Mouse (Mus musculus) T-helper 17 cell (primary cell): Measurements from ENCODE around the gene Hnrnpul1.

Experiments used
- in situ Hi-C, 2 experiments: fragments of 300-600 bp; cut with MboI, MseI; formaldehyde crosslinking; loops; 1 replicate in 1 of 2; 2 replicates in 1 of 2; pipeline ENCODE4 v1.15.1; 2025; ENCODE audit warnings: high pct_unique_total_duplicates in 2 of 2

Hnrnpul1 gene

DNA sequence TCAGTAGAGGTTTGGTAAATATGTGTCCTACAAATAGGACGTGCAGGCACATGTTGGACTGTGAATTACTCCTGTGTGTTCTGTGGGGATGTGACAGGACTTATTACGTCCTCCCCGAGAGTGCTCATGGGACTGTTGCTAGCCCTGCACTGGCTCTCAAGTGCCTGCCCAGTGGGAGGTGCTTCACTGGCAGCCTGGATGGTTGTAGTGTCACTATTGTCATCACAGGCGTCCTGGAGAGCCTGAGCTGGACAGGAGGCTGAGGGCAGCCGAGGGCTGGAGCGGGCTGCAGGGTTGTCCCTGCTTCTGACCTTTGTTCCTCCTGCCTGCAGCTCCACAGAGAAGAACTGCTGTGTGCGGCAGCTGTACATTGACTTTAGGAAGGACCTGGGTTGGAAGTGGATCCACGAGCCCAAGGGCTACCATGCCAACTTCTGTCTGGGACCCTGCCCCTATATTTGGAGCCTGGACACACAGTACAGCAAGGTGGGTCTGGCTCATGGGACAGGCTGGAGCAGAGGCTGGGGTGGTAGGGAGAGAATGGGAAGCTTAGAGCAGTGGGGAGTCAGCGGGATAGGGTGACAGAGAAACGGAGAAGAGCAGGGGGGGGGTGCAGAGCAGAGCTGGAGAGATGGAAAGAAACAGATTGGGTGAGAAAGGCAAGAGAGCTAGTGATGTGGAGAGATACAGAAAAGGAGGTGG lies 50.6 kb downstream of the Hnrnpul1 start:
- in situ Hi-C loops = loop anchor here (5.0 to 25.0 kb wide), 3 partner anchors 33 to 1483 kb away; partner anchors contain the start of genes BC024978 (in 1 of the 2), Gm21983 (in 1 of the 2), Mia (in 1 of the 2) and Rab4b (in 1 of the 2)

DNA sequence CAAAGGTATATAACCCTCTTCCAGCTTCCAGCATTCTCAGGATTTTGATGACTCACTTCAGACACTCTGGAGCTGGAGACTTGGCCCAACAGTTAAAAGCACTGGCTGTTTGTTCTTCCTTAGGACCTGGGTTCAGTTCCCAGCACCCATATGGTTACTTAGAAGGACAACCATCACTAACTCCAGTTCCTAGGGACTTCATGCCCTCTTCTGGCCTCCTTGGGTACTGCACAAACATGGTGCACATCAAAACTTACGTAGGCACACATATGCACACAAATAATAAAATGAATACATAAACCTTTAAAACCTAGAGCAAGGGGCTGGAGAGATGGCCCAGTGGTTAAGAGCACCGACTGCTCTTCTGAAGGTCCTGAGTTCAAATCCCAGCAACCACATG lies 52.2 kb downstream of the Hnrnpul1 start:
- in situ Hi-C loops = loop anchor here (5.0 to 25.0 kb wide), 3 partner anchors 35 to 1485 kb away; partner anchors contain the start of genes BC024978 (in 1 of the 2), Gm21983 (in 1 of the 2), Mia (in 1 of the 2) and Rab4b (in 1 of the 2)

DNA sequence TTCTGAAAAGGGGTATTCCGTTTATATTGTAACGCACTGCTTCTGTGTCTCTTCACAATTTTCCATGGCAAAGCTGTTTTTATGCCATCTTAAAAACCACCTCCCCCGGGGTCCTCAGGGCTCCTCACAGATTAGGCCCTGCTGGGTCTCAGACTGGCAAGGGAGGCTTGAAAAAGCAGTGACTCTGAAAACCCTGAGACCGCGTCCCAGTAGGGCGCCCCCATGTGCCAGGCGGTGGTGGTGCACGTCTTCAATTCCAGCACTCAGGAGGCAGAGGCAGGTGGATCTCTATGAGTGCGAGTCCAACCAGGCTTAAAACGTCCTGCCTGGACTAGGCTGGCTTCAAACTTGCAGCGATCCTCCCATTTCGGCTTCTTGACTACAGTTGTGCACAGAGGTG lies 53.8 kb downstream of the Hnrnpul1 start:
- in situ Hi-C loops = loop anchor here (5.0 to 25.0 kb wide), 3 partner anchors 37 to 1487 kb away; partner anchors contain the start of genes BC024978 (in 1 of the 2), Gm21983 (in 1 of the 2), Mia (in 1 of the 2) and Rab4b (in 1 of the 2)

DNA sequence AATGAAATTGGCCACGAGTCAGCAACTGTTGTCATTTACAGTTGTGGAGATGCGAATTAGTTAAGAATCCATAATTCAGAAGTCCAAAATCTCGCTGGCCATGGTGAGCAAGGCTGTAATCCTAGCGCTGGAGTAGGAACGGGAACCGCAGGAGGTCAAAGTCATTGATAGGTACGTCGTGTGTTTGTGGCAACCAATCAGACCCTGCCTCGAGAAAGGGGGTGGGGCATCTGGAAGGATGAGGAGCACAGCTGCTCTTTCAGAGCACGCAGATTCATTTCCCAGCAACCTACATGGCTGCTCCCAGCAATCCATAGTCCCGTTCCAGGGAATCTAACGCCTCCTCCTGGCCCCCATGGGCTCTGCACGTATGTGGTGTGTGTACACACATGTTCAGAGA lies 54.7 kb downstream of the Hnrnpul1 start:
- in situ Hi-C loops = loop anchor here (5.0 to 25.0 kb wide), 5 partner anchors 37 to 1665 kb away; partner anchors contain the start of genes BC024978 (in 1 of the 2), Gm21983 (in 1 of the 2), Mia (in 1 of the 2) and Rab4b (in 1 of the 2)

DNA sequence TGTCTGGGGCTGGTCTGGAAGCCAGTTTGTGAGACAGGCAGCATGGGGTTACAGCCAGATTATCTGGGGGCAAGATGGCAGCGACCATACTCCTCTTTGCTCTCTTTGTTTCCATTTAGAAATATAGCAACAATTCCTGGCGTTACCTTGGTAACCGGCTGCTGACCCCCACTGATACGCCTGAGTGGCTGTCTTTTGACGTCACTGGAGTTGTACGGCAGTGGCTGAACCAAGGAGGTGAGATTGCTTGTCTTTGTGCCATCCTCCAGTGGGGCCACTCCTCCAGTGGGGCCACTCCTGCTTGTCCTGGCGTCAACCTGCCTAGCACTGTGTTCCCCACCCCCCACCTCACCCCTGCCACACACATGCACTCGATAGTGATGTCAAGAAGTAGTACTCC lies 60.5 kb downstream of the Hnrnpul1 start:
- in situ Hi-C loops = loop anchor here in 1 of 2 experiments (10.0 to 25.0 kb wide), 2 partner anchors 1307 to 1671 kb away; partner anchors contain the start of gene Smg9

DNA sequence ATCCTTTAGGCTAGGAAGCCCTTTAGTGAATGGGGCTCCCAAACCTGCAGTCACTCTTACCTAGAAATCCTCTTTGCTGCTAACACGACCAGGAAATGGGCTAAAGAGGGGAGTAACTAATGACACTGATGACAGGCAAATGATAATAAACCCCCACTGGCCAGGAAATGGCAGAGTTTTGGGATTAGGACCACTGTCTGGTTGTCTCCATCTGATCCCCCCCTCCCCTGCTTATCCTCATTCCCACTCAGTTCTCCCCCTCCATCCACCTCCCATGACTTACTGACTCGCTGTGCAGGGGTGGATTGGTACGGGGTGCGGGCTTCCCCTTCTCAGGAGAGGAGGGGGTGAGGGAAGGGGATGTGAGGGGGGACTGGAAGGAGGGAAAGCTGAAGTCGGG lies 64.5 kb downstream of the Hnrnpul1 start:
- in situ Hi-C loops = loop anchor here in 1 of 2 experiments (10.0 to 25.0 kb wide), 2 partner anchors 1303 to 1675 kb away; partner anchors contain the start of gene Smg9

DNA sequence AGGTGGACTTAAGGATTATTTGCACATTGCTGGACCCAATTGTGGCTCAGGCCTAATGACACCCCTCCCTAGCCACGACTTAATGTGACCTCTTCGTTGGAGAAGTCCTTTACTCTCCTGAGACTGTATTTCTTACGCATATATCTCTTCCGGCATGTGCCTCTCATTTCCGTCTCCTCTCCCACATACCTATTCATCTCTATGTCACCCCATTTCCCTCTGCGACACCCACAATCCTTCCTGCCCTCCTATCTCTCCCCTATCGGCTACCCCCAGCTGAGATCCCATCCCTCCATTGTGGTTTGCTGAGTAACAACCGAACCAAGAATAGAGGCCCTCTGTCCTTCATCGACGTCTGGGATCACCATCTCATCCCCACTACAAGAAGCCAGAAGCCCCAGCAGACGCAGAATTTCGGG lies 64.9 kb downstream of the Hnrnpul1 start:
- in situ Hi-C loops = loop anchor here (5.0 to 25.0 kb wide), 3 partner anchors 42 to 1675 kb away; partner anchors contain the start of gene Smg9 (in 1 of the 2)

DNA sequence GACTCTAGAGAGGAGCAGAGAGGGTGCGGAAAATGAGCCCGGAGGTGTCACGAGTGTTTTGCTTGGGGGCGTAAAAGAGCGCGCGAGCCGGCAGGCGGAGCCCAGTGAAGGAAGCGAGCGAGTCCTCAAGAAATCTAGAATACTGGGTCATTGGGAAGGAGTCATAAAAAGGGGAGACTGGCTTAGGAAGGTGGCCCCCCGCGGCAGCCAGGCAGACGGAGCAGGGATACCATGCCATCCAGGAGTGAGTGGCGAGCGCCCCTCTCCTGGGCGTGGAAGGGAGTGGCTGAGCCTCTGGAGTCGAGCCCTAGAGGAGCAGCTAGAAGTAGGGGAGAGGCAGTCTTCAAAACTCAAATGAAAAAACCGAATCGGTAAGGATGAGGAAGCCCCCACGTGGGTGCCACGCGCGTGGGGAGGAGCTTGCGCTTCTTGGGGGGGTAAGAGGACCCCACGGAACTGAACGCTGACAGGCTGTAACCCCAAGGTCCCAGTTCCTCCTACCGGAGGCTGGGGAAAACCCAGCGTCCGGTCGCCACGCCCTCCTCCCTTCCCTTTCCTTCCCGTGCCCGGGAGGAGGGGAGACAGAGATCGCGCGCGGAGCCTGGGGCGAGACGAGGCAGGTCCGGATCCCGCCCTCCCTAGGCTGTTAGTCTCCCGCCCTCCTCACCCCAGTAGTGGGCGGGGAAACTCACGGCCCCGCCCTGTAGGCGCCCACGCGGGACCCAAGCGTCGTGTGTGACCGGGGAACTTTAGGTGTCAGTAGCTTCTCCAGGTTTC lies 65.6 kb downstream of the Hnrnpul1 start:
- in situ Hi-C loops = loop anchor here (5.0 to 25.0 kb wide), 2 partner anchors 42 to 1302 kb away; partner anchors contain the start of gene Smg9 (in 1 of the 2)

DNA sequence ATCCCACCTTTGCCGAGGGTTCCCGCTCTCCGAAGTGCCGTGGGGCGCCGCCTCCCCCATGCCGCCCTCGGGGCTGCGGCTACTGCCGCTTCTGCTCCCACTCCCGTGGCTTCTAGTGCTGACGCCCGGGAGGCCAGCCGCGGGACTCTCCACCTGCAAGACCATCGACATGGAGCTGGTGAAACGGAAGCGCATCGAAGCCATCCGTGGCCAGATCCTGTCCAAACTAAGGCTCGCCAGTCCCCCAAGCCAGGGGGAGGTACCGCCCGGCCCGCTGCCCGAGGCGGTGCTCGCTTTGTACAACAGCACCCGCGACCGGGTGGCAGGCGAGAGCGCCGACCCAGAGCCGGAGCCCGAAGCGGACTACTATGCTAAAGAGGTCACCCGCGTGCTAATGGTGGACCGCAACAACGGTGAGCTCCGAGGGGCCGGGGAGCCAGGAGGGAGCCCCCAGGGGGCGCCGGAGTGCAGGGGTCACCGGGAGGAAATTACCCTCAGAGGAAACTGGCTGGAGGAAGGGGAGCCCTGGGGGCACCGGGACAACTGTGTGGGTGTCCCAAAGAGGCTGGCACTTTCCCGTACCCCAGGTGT lies 66.7 kb downstream of the Hnrnpul1 start:
- in situ Hi-C loops = loop anchor here (5.0 to 25.0 kb wide), 2 partner anchors 41 to 1301 kb away; partner anchors contain the start of gene Smg9 (in 1 of the 2)

DNA sequence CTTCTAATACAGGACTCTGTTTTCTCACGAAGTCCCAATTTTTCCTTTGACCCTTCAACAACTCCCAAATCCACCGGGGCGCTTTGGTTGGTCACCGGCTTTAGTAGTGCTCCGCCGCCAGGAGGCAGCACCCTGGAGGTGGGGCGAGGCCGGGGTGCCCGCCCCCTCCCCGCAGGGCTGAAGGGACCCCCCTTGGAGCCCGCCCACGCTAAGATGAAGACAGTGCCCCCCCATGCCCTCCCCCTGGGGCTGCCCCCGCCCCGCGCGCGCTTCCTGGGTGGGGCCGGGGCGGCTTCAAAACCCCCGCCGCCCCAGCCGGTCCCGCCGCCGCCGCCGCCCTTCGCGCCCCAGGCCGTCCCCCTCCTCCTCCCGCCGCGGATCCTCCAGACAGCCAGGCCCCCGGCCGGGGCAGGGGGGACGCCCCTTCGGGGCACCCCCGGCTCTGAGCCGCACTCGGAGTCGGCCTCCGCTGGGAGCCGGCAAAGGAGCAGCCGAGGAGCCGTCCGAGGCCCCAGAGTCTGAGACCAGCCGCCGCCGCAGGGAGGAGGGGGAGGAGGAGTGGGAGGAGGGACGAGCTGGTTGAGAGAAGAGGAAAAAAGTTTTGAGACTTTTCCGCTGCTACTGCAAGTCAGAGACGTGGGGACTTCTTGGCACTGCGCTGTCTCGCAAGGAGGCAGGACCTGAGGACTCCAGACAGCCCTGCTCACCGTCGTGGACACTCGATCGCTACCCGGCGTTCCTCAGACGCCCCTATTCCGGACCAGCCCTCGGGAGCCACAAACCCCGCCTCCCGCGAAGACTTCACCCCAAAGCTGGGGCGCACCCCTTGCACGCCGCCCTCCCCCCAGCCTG lies 67.7 kb downstream of the Hnrnpul1 start, which contains the start of gene Tgfb1:
Tgfb1 (plus strand) TSS at position 323 of the 852 bp plus-strand sequence.
- in situ Hi-C loops = loop anchor here (5.0 to 25.0 kb wide), 2 partner anchors 40 to 1300 kb away; partner anchors contain the start of gene Smg9 (in 1 of the 2)

DNA sequence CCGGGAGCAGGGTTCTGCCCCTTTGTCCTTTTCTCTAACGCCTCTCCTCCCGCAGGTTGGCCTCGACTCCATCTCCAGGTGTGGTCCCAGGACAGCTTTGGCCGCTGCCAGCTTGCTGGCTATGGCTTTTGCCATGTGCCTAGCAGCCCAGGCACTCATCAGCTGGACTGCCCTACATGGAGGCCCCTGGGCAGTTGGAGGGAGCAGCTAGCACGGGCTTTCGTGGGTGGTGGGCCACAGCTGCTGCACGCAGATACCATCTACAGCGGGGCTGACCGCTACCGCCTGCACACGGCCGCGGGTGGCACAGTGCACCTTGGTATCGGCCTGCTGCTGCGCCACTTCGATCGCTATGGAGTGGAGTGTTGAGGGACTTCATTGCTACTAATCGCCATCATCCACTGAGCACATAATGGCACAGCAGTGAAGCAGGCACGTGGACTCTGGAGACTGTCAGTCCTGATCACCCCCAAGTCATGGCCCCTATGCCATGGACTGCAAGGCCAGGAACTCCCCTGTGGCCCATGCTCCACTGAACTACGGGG lies 68.6 kb downstream of the Hnrnpul1 start:
- in situ Hi-C loops = loop anchor here (5.0 to 25.0 kb wide), 2 partner anchors 39 to 1299 kb away; partner anchors contain the start of gene Smg9 (in 1 of the 2)

DNA sequence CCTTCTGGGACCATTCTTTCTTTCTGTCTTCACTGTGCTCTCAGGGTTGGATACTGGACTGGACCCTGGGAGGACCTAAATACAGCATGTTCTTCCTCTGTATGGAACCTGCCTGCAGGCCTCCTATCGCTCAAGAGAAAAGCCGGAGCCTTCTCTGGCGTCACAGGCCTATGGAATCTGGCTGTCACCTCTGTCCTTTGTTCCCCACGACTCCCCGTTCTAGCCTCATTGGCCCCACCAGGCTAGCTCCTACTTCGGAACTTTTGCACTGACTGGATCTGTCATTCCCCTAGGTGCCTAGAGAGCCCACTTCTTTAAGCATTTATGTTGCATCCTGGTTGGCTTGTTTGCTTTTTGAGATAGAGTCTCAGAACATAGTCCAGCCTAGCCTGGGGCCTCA lies 69.9 kb downstream of the Hnrnpul1 start:
- in situ Hi-C loops = loop anchor here (5.0 to 25.0 kb wide), 2 partner anchors 37 to 1297 kb away; partner anchors contain the start of gene Smg9 (in 1 of the 2)

DNA sequence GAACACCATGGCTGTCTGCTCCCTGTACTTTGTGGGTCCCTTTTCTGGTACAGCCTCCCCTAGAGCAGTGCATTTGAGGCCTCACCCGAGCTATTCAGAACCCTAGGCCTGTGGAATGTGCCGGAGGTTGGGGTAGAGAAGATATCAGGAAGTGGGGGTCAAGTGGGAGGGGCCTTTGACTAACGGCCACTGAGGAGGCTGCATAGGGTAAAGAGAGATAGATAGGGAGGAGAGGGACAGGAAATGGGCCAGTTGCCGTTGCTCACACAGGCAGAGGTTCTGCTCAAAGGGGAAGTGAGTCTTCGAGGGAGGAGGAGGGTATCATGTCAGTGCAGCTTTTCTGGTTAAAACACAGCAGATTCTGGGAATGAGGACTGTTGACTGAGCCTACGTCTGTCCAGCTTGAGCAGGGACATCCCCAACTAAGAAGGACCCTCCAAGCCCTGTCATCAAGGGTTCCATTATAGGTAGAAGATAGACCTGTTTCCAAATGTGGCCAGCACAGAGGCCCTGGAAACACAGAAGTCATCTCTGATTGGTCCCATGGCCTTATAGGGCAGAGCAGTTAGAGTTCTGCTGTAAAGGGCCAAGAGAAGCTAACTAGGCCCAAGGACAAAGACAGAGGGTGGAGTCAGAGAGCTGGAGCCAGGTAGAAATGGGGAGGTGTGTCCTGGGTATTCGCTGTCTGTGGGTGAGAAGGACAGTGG lies 70.9 kb downstream of the Hnrnpul1 start:
- in situ Hi-C loops = loop anchor here in 1 of 2 experiments (25.0 kb wide), 1 partner anchor 1296 kb away; the partner anchor contains the start of gene Smg9

DNA sequence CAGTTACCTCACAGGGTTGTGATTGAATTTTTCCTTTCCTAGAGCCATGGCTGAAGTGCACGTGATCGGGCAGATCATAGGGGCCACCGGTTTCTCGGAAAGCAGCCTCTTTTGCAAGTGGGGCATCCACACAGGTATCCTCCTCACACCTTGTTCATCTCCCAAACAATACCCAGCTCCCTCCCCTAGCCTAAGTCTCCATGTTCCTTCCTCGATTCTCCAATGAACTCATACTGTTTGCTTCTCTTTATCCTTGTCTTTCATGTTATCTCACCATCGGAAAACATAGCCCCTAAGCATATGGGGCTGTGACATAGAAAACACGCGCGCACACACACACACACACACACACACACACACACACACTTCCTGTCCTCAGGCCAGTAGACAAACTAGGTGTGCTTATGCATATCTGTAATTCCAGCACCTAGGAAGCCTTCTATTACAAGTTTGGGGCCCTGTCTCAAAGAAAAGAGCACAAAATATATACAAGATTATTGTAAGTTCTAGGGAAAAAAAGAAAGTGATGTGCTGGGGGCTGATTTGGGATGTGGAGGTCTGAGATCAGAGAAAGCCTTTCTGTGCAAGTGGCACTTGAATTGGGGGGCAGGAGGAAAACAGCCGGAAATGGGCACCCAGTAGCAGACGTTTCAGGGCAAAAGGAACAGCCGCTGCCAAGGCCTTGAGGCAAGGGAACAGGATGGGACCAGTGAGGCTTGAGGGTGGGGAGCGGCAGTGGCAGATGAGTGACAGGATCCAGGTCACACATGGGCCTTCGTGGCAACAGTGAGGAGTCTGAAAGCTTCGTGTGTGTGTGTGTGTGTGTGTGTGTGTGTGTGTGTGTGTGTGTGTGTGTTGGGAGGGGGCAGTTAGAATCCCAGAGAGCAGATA lies 73.0 kb downstream of the Hnrnpul1 start:
- in situ Hi-C loops = loop anchor here in 1 of 2 experiments (25.0 kb wide), 1 partner anchor 1294 kb away; the partner anchor contains the start of gene Smg9

DNA sequence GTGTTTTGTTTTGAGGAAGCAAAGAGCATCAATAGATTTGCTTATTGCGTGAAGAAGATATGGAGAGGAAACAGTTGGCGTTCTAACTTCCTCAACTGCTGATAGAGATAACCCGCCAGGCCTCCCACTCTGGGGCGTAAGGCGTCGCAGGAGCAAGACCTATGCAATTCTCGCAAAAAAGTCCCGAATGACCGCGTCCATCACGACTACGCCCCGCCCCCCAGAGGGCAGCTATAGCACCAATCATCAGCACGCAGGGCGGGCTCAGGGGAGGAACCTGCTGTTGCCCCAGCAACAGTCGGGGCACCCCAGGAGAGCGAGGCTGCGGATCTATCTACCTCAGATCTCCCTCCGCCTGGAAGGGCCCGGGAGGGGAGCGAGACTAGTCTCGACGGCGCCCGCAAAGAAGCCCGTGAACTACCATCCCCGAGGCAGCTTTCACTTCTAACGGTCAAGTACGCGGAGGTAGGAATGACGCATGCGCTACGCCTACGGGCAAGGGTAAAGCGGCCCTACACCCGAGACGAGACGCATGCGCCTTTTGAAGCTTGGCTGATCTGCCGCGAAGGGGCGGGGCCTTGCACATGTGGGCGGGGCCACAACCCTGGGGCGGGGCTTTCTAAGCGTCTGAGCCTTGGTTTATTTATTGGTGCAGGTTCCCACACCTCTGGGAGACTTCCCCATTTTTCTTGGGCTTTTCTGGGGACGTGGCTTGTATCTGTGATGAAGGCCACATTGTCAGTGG lies 73.9 kb downstream of the Hnrnpul1 start, which contains the start of gene B9d2:
B9d2 (plus strand) TSS at position 267 of the 745 bp plus-strand sequence.
- in situ Hi-C loops = loop anchor here in 1 of 2 experiments (25.0 kb wide), 1 partner anchor 1293 kb away; the partner anchor contains the start of gene Smg9

DNA sequence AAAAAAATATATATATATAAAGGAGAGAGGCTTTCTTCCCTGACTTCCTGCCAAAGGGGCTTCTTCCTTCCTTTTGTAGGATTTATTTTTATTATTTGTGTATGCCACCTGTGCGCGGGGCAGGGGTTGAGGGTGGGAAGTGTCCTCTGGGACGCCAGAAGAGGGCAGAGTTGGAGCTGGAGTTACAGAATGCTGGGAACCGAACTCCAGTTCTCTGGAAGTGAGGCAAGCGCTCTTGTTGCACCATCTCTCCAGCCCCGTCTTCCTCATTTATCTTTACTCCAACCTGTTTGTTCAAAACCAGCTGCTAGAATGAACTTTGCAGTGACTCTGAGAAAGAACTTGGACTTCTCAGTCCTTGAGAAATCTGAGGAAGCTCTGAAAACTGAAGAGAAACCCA lies 74.6 kb downstream of the Hnrnpul1 start:
- in situ Hi-C loops = loop anchor here in 1 of 2 experiments (25.0 kb wide), 1 partner anchor 1293 kb away; the partner anchor contains the start of gene Smg9
